Mouse (Mus musculus) activated CD4-positive, CD25-positive, alpha-beta regulatory T cell, adult 9 weeks (primary cell): ENCODE data around the gene Fopnl. TPM values are rescaled to one million over a fixed set of nuclear protein-coding genes. Genes with fewer than 3 reads are reported as not detected.

ENCODE experiments used
- polyA plus RNA-seq: library from polyadenylated mRNA; unstranded; fragments of 100-300 nt; shearing (Covaris generic); gene quantifications from one replicate; pipeline ENCODE4 v1.2.1, GENCODE M21; 2017

The Fopnl gene
- 110 TPM for polyA plus RNA-seq

DNA sequence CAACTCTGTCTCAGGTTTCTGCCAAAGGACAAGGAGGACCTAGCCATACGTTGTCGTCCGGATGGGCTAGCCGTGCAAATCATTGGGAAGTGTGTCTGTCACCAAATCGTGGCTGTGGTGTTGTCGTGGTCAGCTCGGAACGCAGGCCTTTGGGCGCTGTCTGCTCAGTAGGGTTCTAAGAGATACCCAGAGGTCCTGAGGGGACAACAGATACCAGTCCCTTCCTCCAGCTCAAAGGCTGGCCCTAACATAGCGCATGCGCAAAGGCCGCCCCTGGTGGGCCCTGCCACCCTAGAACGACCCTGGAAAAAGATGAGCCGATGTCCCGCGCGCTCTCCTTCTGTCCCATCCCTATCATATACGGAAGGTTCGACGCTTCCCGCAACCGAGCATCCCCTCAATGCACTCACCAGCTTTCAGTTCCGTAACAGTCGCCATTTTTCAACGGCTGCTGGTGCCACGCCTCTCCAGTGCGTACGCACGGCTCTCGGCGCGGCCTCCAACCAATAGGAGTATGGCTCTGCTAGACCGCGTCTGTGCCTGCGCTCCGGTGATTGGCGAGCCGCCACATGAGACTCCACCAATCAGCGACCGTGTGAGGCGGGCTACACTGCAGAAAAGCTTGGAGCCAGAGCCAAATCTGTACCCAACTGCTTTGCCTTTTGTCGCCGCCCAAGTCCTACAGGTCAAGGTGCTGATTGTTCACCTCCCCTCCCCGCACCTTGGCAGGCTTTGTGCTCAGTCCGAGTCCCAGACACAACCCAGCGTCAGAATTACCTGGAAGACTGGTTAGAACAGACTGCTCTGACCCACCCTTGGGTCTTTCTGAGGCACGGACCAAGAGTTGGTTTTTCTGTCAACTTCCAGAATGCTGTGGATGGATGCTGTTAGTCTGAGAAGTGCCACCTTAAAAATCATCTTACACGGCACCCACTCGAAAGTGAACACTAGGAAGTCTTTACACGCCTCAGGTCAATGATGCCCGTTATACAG lies at the start of gene Fopnl:
Gene Fopnl (minus strand): TSS at position 522 of the 993 bp plus-strand sequence.

DNA sequence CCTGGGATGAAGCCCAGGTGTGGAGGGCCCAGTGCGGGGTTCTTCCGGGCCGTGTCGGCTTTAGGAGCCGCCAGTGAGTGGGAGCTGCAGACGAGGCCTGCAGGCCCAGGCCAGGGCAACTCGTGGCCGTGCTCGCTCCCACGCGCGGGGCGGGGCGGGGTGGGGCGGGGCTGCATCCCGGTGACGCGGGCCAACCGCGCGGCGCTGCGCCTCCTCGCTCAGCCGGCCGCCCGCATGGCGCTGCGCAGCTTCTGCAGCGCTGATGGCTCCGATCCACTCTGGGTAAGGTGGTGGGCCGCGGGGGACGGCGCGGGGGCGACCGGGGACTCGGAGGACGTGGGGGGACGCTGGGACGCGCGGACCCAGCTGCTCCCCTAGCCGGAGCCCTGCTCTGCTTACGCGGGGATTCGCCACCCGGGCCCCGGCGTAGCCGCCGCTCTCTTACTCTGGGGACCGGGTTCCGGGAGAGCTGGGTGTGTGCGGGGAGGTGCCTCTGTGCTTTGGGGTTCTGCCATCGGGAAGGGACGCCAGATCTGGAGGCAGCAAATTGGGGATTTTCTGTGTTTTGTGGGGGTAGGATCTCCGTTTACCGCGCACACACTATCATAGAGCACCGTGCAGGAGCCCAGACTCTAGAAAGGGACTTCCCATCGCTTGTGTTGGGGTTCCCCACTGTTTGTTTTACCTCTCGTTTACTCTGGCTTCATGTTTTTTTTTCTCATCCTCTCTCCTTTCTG lies 44.3 kb upstream of the Fopnl start, which contains the start of gene Abcc1:
Gene Abcc1 (plus strand): TSS at position 197 of the 737 bp plus-strand sequence.

DNA sequence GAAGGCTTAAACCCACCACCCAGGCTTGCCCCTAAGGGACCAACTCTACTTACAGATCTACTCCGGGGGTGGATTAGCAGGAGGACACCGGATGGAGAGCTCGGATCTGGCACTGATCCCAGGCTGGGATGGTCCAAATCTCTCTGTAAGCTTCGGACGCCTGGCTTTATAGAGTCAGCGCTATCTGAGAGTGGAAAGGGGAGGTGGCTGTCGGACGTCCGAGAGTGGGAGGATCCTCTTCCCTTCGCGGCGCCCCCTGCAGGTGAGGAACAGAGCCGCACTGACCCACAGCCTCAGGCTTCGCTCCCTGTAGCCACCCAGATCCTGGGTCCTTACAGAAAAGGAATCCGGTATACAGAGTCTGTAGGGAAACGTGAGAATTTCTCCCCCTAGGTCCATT lies 26.0 kb downstream of the Fopnl start, which contains the start of gene Myh11:
Gene Myh11 (minus strand): TSS at position 150 of the 400 bp plus-strand sequence.

Other genes starting within 250 kb of the Fopnl start
- 105 TPM for gene Nde1, start 154.1 kb downstream of the Fopnl start, polyA plus RNA-seq
- gene Marf1, start 154.1 kb downstream of the Fopnl start, polyA plus RNA-seq, result 6.9 TPM
- gene Myh11, start 26.0 kb downstream of the Fopnl start, polyA plus RNA-seq, result 0.06 TPM
- 47.0 TPM for gene Abcc1, start 44.2 kb upstream of the Fopnl start, polyA plus RNA-seq
- gene A630010A05Rik, start 244.9 kb upstream of the Fopnl start, polyA plus RNA-seq, result not detected